Mouse (Mus musculus): ENCODE measurements around the gene Lsg1. TPM values are rescaled to one million over a fixed set of nuclear protein-coding genes. Genes with fewer than 3 reads are reported as not detected.

The Lsg1 gene
- polyA plus RNA-seq, 1 experiment from 2014 or later: 69.4 TPM

DNA sequence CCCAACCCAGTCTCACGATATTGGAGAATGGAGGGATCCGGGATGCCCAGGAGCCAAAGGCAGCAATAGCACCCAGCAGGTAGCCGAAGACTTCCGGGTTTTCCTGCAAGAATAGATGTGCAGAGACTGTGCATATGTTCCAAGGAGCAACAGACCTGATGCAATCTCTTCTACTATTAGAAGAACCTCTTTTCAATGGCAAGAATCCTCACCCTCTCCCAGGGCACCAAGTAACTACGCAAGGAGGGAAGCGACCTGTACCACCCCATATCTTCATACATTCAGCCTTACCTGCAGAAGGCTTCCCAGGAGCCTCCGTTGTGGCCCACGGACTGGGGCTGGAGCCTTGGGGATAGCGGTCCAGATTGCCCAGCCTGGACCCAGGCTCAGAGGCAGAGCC, 44.0 kb downstream of the Lsg1 start:
- peaks cover 9% of the 10 kb centered on the region for H3K4me1 ChIP-seq
- H3K4me3 ChIP-seq (replicated peaks): no peak overlapping the region
- H3K36me3 ChIP-seq: peaks cover 17% of the 10 kb centered on the region
- H3K4me2 ChIP-seq: no peak overlapping the region
- ATAC-seq (replicated peaks; ENCODE audit: low FRiP score): no peak
- no peaks in the 10 kb centered on the region for H3K27me3 ChIP-seq
- 91% methylated on average over 9 of the region's 9 CpGs for WGBS
- no peaks in the 10 kb centered on the region for H3K9me3 ChIP-seq (replicated peaks)
- H3K9ac ChIP-seq: no peak overlapping the region
- H3K27ac ChIP-seq: no peak overlapping the region

DNA sequence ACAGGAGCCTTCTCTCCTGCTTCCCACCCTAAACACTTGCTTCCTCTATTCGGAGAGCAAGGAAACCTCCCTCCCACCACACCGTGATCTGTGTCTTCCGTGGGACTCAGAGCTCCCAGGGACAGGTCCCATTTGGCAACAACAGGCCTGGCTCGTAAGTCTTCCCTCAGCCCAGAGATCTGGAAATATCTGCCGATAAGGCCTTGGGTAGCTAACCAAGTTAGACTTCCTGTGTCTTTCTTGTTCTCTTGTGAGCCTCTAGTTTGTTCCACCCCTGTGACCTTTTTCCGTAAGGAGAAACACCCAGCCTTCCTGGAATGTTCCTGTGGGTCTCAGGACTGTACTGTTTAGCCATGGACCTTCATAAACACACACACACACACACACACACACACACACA, 44.6 kb downstream of the Lsg1 start:
- H3K9ac ChIP-seq: no peak overlapping the region
- no peak for ATAC-seq (replicated peaks; ENCODE audit: low FRiP score)
- 69% methylated on average over 6 of the region's 6 CpGs for WGBS
- H3K27ac ChIP-seq: no peak overlapping the region
- no peak overlapping the region for H3K4me3 ChIP-seq (replicated peaks)
- H3K36me3 ChIP-seq: peaks cover 17% of the 10 kb centered on the region
- H3K9me3 ChIP-seq (replicated peaks): no peaks in the 10 kb centered on the region
- H3K4me1 ChIP-seq: peaks cover 9% of the 10 kb centered on the region
- no peak overlapping the region for H3K4me2 ChIP-seq
- no peaks in the 10 kb centered on the region for H3K27me3 ChIP-seq

DNA sequence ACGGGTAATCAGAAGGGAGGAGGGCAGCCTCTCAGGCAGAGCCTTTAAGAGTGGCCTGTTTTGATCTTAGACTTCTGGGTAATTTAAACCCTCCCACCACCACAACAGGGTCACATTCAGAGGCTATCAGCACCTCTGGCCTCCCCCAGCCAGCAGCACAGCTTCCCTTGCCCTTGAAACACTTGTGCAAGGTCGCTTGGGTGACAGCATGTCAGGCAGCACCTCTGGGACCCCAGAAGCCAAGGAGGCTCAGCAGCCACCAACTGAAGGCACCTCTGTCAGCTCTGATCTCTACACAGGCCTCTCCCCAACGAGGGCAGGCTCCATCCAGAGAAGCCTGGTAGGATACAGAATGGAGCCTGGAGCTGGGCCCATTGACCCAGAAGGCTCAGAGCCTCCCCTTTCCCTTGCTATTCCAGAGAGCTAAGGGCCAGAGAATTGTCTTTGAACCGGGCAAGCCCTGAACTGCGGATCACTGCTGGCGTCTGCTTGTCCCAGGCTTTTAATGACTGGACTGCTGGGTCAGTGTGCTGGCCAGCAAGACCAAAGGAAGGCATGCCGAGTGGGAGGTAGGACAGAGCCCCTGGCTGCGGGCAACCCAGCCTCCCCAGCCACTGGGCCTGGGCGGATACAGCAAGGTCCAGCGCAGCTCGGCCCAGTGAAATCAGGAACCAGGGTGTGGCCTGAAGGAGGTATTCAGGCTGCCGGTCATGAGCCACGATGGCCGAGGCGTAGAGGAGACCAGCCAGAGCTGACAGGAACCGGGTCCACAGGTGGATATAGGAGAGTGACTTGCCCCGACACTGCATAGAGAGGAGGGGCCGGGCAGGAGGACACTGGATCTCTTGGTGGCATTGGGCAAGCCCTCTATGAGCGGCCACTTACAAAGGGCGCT, 47.0 kb downstream of the Lsg1 start:
- Histone ChIP-seq H3K4me2 (peak overlapping the region; percentile 41), H3K9ac (no peak overlapping the region), H3K27me3 (no peaks in the 10 kb centered on the region), H3K9me3 (replicated peaks) (no peaks in the 10 kb centered on the region), H3K27ac (no peak overlapping the region), H3K4me3 (replicated peaks) (peak overlapping the region; percentile 24), H3K4me1 (peaks cover 9% of the 10 kb centered on the region), H3K36me3 (peaks cover 3% of the 10 kb centered on the region; the same call in 1 of the 2 replicates)
- 57% methylated on average over 20 of the region's 20 CpGs for WGBS
- peak; percentile 74 for ATAC-seq (replicated peaks; ENCODE audit: low FRiP score)

DNA sequence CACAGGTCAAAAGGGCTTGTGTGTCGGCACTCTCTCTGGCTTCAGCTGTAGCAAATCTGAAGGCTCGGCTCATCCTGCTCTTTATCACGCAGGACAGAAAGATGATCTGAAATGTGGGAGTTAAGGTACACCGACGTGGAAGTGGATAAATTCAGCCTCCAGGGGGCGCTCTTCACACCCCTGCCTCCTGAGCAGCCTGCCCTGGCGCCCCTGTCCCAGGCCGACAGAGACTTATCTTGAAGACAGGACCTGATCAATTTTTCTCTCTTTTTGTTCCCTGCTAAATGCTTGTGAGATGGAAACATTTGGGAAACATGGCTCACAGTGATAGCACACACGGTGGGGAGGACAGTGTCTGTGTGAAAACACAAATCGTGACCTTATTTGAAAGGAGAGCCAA, 48.0 kb downstream of the Lsg1 start:
- Histone ChIP-seq H3K27ac (no peak overlapping the region), H3K4me2 (no peak overlapping the region), H3K9ac (no peak overlapping the region), H3K9me3 (replicated peaks) (no peaks in the 10 kb centered on the region), H3K4me3 (replicated peaks) (no peak overlapping the region), H3K27me3 (no peaks in the 10 kb centered on the region), H3K36me3 (no peaks in the 10 kb centered on the region; the same call in 1 of the 2 replicates), H3K4me1 (peaks cover 9% of the 10 kb centered on the region)
- WGBS: 25% methylated on average over 10 of the region's 10 CpGs
- no peak for ATAC-seq (replicated peaks; ENCODE audit: low FRiP score)

DNA sequence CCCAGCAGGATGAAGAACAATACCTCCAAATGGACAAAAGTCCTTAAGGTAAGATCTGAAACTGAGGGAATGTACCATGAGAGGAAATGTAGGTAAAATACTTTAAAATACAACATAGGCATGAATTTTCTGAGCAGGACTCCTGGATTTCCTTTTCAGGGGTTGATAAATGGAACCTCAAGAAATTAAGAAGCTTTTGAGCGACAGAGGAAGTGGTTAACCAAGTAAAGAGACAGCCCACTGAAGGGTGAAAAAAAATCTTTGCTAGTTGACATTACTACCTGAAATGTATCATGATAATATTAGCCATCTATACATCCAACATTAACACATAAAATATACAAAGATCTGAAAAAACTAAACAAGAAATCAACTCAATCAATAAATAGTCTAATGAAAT, 52.3 kb downstream of the Lsg1 start:
- no peak for ATAC-seq (replicated peaks; ENCODE audit: low FRiP score)
- WGBS: 89% methylated on average over 1 of the region's 1 CpGs

DNA sequence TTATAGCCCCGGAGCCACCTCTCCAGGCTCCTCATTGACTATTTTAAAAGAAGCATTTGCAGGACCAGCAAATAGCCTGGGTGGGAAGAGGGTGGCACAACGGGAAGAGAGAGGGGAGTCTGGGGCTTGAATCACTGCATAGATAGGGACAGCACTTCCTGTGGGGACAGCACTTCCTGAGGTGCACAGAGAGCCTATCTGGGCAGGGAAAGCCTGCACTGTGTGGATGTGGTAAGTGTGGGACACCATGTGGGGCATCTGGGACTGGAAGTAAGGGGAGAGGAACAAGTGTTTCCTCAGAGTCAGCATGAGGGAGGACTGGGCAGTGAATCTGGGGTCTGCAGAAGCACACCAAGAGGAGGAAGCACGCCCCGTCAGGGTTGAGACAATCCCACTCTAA, 53.8 kb downstream of the Lsg1 start:
- H3K9me3 ChIP-seq (replicated peaks): no peaks in the 10 kb centered on the region
- H3K27ac ChIP-seq: no peak overlapping the region
- no peaks in the 10 kb centered on the region for H3K27me3 ChIP-seq
- peaks cover 8% of the 10 kb centered on the region; the same call in 1 of the 2 replicates for H3K4me1 ChIP-seq
- H3K36me3 ChIP-seq: no peaks in the 10 kb centered on the region
- no peak for ATAC-seq (replicated peaks; ENCODE audit: low FRiP score)
- no peak overlapping the region for H3K4me2 ChIP-seq
- H3K4me3 ChIP-seq (replicated peaks): no peak overlapping the region
- WGBS: 45% methylated on average over 4 of the region's 4 CpGs
- H3K9ac ChIP-seq: no peak overlapping the region

More for the DNA sequence above, 52.3 kb downstream of the Lsg1 start:
- Histone ChIP-seq H3K27ac (no peak overlapping the region), H3K36me3 (no peaks in the 10 kb centered on the region), H3K4me1 (peaks cover 12% of the 10 kb centered on the region), H3K9me3 (replicated peaks) (no peaks in the 10 kb centered on the region), H3K9ac (no peak overlapping the region), H3K4me2 (no peak overlapping the region), H3K4me3 (replicated peaks) (no peak overlapping the region), H3K27me3 (no peaks in the 10 kb centered on the region)

DNA sequence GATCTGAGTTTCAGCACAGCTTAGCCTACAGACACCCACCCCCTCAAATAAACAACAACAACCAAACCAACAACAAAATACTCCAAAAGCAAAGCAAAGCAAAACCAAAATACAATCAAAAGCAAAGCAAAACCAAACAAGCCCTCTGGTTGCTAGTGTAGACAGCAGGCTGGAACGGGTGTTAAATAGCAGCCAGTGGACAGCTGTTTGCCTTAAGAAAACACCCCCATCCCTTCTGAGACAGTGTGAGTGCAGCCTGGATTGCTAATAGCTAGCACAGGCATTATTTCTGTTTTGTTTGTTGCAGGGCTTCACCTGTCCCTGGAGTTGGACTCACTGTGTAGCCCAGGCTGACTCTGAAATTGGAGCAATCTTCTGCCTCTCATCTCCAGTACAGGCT, 54.5 kb downstream of the Lsg1 start:
- Histone ChIP-seq H3K27ac (no peak overlapping the region), H3K9me3 (replicated peaks) (no peaks in the 10 kb centered on the region), H3K4me2 (no peak overlapping the region), H3K27me3 (no peaks in the 10 kb centered on the region), H3K36me3 (0 out of 2 replicates have a peak, but pooled peaks cover 1% of the 10 kb centered on the region), H3K4me3 (replicated peaks) (no peak overlapping the region), H3K9ac (no peak overlapping the region), H3K4me1 (peaks cover 8% of the 10 kb centered on the region; the same call in 1 of the 2 replicates)
- ATAC-seq (replicated peaks; ENCODE audit: low FRiP score): no peak
- 38% methylated on average over 1 of the region's 1 CpGs for WGBS

DNA sequence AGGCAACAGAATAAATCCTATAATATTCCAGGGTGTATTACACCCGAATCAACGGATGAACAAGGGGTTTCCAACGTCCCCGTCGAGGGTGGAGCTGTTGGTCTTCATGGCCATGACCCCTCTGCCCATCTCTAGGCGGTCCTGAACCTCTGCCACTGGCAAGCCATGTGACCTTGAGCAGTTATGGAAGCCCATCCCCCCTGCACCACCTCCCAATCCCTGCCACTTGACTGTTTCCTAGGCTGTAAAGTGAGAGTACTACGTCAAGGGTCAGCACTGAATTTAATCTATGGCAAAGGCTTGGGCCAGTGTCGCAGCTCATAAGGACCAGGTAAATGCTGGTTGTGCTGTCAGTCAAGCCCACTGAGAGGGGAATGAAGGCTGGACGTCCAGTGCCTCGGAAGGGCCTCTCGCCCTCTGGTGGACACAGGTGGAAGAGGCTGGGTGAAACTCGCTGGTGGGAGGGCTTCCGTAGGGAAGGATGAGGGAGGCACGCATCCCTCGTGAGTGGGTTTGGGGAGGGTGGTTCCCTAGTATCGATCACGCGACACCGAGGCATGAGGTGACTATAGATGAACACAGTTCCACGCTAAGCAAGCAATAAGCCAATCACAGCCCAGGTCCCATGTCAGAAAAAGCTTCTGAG, 55.5 kb downstream of the Lsg1 start:
- no peak overlapping the region for H3K27ac ChIP-seq
- no peaks in the 10 kb centered on the region for H3K27me3 ChIP-seq
- no peak overlapping the region for H3K9ac ChIP-seq
- WGBS: 32% methylated on average over 20 of the region's 20 CpGs
- H3K4me2 ChIP-seq: peak overlapping the region; percentile 42
- H3K4me1 ChIP-seq: peaks cover 8% of the 10 kb centered on the region; the same call in 1 of the 2 replicates
- H3K4me3 ChIP-seq (replicated peaks): no peak overlapping the region
- 0 out of 2 replicates have a peak, but pooled peaks have one; percentile 13 for ATAC-seq (replicated peaks; ENCODE audit: low FRiP score)
- no peaks in the 10 kb centered on the region for H3K9me3 ChIP-seq (replicated peaks)
- 0 out of 2 replicates have a peak, but pooled peaks cover 7% of the 10 kb centered on the region for H3K36me3 ChIP-seq

DNA sequence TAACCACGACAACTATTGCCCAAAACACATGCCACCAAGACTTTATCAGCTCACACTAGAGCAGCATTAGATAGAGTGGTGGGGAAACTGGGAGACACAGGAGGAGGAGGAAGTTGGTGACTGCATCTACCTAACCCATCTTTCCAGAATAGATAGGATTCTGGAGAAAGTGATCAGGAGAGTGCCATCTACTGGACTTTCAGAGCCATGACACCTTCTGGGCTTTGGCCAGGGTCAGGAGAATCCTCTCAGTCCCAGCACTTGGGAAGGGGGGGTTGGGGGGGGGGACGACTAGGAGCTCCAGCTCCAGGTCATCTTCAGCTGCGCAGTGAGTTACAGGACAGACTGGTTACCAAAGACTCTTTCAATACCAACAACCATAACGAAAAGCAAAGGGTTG, 56.6 kb downstream of the Lsg1 start:
- H3K4me3 ChIP-seq (replicated peaks): no peak overlapping the region
- H3K36me3 ChIP-seq: 0 out of 2 replicates have a peak, but pooled peaks cover 8% of the 10 kb centered on the region
- H3K27ac ChIP-seq: no peak overlapping the region
- peaks cover 8% of the 10 kb centered on the region; the same call in 1 of the 2 replicates for H3K4me1 ChIP-seq
- no peak overlapping the region for H3K9ac ChIP-seq
- no peak overlapping the region for H3K4me2 ChIP-seq
- 50% methylated on average over 4 of the region's 4 CpGs for WGBS
- H3K9me3 ChIP-seq (replicated peaks): no peaks in the 10 kb centered on the region
- ATAC-seq (replicated peaks; ENCODE audit: low FRiP score): no peak
- H3K27me3 ChIP-seq: no peaks in the 10 kb centered on the region

DNA sequence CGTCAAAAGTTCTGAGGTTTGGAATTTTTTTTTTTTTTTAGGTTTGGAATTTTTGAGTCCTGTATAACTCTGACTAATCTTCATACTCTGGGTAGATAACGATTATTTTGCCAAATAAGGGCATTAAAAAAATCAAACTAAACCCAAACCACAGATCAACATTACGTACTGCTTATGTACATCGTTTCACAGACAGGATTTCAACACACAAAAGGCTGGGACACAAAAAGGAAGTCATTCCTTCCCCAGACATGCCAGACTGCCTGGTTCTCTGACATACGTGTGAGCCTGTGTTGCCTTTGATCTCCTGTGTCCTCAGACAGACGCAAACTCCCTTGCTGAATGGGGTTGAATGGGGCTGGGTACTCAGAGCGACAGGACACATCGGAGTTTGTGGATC, 59.0 kb downstream of the Lsg1 start:
- Histone ChIP-seq H3K9ac (no peak overlapping the region), H3K4me1 (peaks cover 5% of the 10 kb centered on the region; the same call in 1 of the 2 replicates), H3K27ac (no peak overlapping the region), H3K4me3 (replicated peaks) (no peak overlapping the region), H3K4me2 (no peak overlapping the region), H3K27me3 (no peaks in the 10 kb centered on the region), H3K36me3 (0 out of 2 replicates have a peak, but pooled peaks cover 8% of the 10 kb centered on the region), H3K9me3 (replicated peaks) (no peaks in the 10 kb centered on the region)
- ATAC-seq (replicated peaks; ENCODE audit: low FRiP score): no peak
- WGBS: 83% methylated on average over 8 of the region's 8 CpGs

DNA sequence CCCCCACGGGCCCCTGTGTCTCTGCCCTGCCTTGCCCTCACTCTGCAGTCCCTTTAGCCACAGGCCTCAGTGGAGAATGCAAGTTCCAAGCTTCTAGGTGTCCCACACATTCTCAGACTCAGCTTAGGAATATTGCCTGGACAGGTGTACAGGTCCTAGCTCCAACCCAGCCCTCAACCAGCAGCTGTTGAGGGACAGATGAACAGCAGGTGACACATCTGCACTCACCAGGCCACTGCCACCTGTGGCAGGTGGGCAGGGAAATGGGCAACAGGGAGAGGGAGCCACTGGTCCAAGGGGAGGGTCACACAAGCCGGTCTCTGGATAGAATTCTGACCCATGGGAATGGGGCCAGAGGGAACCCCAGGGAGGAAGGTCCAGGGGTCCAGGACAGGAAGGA, 59.5 kb downstream of the Lsg1 start:
- no peak for ATAC-seq (replicated peaks; ENCODE audit: low FRiP score)
- Histone ChIP-seq H3K4me2 (no peak overlapping the region), H3K27ac (no peak overlapping the region), H3K4me1 (peaks cover 5% of the 10 kb centered on the region; the same call in 1 of the 2 replicates), H3K9ac (no peak overlapping the region), H3K9me3 (replicated peaks) (no peaks in the 10 kb centered on the region), H3K27me3 (no peaks in the 10 kb centered on the region), H3K4me3 (replicated peaks) (no peak overlapping the region), H3K36me3 (0 out of 2 replicates have a peak, but pooled peaks cover 8% of the 10 kb centered on the region)
- WGBS: 74% methylated on average over 2 of the region's 2 CpGs

DNA sequence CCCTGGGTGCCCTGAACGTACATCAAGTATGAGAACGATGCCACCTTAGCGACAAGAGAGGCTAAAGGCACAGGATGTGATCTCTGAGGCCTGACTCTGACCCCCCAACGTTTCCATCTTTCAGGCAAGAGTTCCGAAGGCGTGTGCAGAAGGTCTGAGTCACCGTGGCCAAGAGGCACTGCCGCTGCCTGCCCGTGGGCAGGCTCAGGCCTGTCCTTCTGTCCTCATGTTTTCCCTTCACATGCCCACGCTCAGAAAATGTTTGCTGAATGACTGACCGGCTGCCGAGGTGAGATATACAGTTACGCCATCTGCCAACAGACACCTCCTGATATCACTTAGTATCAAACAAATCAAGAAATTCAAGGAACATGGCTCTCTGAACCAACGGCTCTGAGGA, 61.6 kb downstream of the Lsg1 start:
- Histone ChIP-seq H3K27me3 (no peaks in the 10 kb centered on the region), H3K4me3 (replicated peaks) (no peak overlapping the region), H3K27ac (no peak overlapping the region), H3K4me2 (no peak overlapping the region), H3K9me3 (replicated peaks) (no peaks in the 10 kb centered on the region), H3K9ac (no peak overlapping the region), H3K36me3 (0 out of 2 replicates have a peak, but pooled peaks cover 8% of the 10 kb centered on the region), H3K4me1 (no peaks in the 10 kb centered on the region)
- no peak for ATAC-seq (replicated peaks; ENCODE audit: low FRiP score)
- 70% methylated on average over 14 of the region's 14 CpGs for WGBS
